Mouse (Mus musculus): ENCODE results near the gene Sik3. TPM values are rescaled to one million over a fixed set of nuclear protein-coding genes. Genes with fewer than 3 reads are reported as not detected.

The Sik3 gene
- polyA plus RNA-seq, 1 experiment from 2014 or later = 9.6 TPM

DNA sequence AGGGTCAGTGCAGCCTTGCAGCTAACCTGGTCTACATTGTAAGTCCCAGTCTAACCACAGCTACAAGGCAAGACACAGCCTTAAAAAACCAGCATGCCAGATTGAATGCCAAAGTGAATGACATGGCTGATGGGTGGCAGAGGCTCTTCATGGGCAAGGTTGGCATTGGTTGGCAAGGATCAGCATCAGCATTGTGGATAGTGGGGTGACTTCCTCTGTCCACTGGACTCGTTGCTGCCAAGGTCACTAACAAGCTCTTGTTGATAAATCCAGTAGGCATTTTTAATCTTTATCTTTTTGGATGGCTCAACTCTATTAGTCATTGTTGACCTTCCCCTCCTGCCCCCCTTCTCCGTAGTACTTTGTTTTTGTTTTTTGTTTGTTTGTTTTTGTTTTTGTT lies 187.0 kb downstream of the Sik3 start:
- no peak overlapping the region for H3K4me2 ChIP-seq (replicated peaks; ENCODE audit: low read depth, low read length)
- peaks cover 50% of the 10 kb centered on the region for H3K36me3 ChIP-seq (ENCODE audit: control insufficient read depth, insufficient read depth, low read length)
- H3K9me3 ChIP-seq (ENCODE audit: control insufficient read depth, low read depth, low read length) = no peaks in the 10 kb centered on the region
- H3K4me1 ChIP-seq (ENCODE audit: control insufficient read depth, insufficient read depth, low read length) = no peaks in the 10 kb centered on the region
- no peak overlapping the region for H3K27ac ChIP-seq (ENCODE audit: low read length)
- ATAC-seq (ENCODE audit: insufficient number of reproducible peaks, insufficient read depth, low FRiP score, low read depth) = no peak
- no peak overlapping the region for H3K9ac ChIP-seq (replicated peaks; ENCODE audit: low read depth, low read length)
- no peak overlapping the region for H3K4me3 ChIP-seq (ENCODE audit: low read depth, low read length)
- H3K27me3 ChIP-seq (ENCODE audit: control insufficient read depth, insufficient read depth, low read length) = no peaks in the 10 kb centered on the region
- WGBS = 89% methylated on average over 2 of the region's 2 CpGs

DNA sequence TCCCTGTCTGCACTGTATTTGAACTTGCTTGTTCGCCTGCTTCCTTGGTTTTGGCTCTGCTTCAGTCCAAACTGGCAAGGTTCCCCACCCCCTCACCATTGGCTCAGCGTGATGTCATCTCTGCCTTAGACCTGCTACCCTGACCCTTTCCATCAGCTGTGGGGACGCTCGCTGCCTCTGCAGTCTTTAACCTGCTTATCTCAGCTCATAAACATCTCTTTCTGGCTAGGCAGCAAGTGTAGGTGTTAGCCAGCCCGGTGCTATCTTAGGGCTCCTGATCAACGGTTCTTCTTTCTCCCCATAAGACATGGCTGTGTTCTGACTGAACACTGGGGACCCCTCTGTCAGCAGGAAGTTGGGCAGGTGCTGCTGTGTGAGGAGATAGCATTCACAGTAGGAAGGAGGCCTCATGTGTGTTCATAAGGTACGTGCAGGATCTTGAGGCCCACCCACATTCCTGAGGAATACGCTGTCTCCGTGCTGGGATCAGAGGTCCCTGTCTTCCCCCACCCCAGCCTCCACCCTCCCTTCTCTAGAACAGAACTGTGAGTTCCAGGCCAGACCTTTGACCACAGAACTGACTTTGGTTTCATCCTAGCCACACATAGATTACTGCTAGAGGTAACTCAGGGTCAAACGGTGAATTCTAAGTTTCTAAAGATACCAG lies 194.3 kb downstream of the Sik3 start:
- Histone ChIP-seq H3K36me3 (ENCODE audit: control insufficient read depth, insufficient read depth, low read length) (peaks cover 64% of the 10 kb centered on the region), H3K9ac (replicated peaks; ENCODE audit: low read depth, low read length) (no peak overlapping the region), H3K9me3 (ENCODE audit: control insufficient read depth, low read depth, low read length) (no peaks in the 10 kb centered on the region), H3K4me1 (ENCODE audit: control insufficient read depth, insufficient read depth, low read length) (no peaks in the 10 kb centered on the region), H3K4me3 (ENCODE audit: low read depth, low read length) (no peak overlapping the region), H3K27me3 (ENCODE audit: control insufficient read depth, insufficient read depth, low read length) (no peaks in the 10 kb centered on the region), H3K4me2 (replicated peaks; ENCODE audit: low read depth, low read length) (no peak overlapping the region), H3K27ac (ENCODE audit: low read length) (no peak overlapping the region)
- no peak; the same call in 1 of the 2 replicates for ATAC-seq (ENCODE audit: insufficient number of reproducible peaks, insufficient read depth, low FRiP score, low read depth)
- WGBS = 43% methylated on average over 10 of the region's 10 CpGs

DNA sequence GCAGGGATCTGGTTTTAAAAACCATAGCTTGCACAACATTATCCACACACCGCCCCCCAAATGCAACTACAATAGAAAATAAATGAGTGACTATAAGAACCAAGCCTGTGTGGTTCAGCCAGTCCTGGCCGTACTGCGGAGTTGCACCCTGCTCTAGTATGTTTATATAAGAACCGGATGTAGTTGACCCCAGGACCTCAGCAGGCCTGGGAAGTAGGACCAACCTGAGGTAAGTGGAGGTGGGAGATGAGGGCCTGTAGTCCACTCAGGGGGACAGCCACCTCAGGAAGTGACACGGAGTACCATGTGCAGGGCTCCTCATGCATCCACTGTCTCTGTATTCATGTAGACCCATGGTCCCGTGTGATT lies 194.9 kb downstream of the Sik3 start:
- H3K4me2 ChIP-seq (replicated peaks; ENCODE audit: low read depth, low read length) = no peak overlapping the region
- no peak overlapping the region for H3K9ac ChIP-seq (replicated peaks; ENCODE audit: low read depth, low read length)
- H3K4me1 ChIP-seq (ENCODE audit: control insufficient read depth, insufficient read depth, low read length) = no peaks in the 10 kb centered on the region
- H3K4me3 ChIP-seq (ENCODE audit: low read depth, low read length) = no peak overlapping the region
- no peak overlapping the region for H3K27ac ChIP-seq (ENCODE audit: low read length)
- peaks cover 66% of the 10 kb centered on the region for H3K36me3 ChIP-seq (ENCODE audit: control insufficient read depth, insufficient read depth, low read length)
- no peaks in the 10 kb centered on the region for H3K9me3 ChIP-seq (ENCODE audit: control insufficient read depth, low read depth, low read length)
- no peak for ATAC-seq (ENCODE audit: insufficient number of reproducible peaks, insufficient read depth, low FRiP score, low read depth)
- H3K27me3 ChIP-seq (ENCODE audit: control insufficient read depth, insufficient read depth, low read length) = no peaks in the 10 kb centered on the region
- WGBS = 44% methylated on average over 6 of the region's 6 CpGs

DNA sequence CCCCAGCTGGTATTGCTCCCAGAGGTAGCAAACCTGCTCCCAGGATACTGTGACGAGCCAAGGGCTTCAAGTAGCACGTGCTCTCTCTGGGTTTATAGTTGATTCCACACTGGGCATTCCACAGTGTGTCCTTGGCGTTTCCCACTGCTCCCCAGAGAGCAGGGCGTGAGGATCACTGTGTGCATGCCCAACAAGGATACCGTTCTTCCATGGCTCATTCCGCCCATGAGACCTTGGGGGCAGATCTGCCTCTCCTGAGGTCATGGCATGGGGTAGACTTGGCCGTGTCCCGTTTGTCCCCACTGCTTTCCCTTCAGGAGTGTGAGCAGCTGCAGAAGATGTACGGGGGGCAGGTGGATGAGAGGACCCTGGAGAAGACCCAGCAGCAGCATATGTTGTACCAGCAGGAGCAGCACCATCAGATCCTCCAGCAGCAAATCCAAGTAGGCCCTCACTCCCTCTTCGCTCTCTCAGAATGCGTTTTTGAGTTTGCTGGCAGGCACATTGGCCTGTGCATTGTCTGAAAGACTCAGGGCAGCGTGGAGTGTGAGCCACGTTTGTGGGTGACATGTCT lies 195.9 kb downstream of the Sik3 start:
- Histone ChIP-seq H3K36me3 (ENCODE audit: control insufficient read depth, insufficient read depth, low read length) (peaks cover 66% of the 10 kb centered on the region), H3K4me1 (ENCODE audit: control insufficient read depth, insufficient read depth, low read length) (no peaks in the 10 kb centered on the region), H3K27me3 (ENCODE audit: control insufficient read depth, insufficient read depth, low read length) (no peaks in the 10 kb centered on the region), H3K4me2 (replicated peaks; ENCODE audit: low read depth, low read length) (no peak overlapping the region), H3K27ac (ENCODE audit: low read length) (no peak overlapping the region), H3K4me3 (ENCODE audit: low read depth, low read length) (no peak overlapping the region), H3K9me3 (ENCODE audit: control insufficient read depth, low read depth, low read length) (no peaks in the 10 kb centered on the region), H3K9ac (replicated peaks; ENCODE audit: low read depth, low read length) (no peak overlapping the region)
- WGBS = 86% methylated on average over 13 of the region's 13 CpGs
- no peak for ATAC-seq (ENCODE audit: insufficient number of reproducible peaks, insufficient read depth, low FRiP score, low read depth)

DNA sequence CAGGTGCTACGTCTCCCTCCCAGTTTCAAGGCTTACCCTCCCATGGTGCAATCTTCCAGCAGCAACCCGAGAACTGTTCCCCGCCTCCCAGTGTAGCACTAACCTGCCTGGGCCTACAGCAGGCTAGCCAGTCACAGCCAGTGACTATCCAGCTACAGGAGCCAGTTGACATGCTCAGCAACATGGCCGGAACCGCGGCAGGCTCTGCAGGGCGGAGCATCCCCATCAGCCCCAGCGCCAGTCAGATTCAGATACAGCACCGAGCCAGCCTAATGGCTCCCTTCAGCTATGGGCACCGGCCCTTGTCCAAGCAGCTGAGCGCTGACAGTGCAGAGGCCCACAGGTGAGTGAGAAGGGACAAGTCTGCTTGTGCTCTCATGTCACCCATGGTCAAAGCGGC lies 197.9 kb downstream of the Sik3 start:
- H3K4me3 ChIP-seq (ENCODE audit: low read depth, low read length) = no peak overlapping the region
- peaks cover 54% of the 10 kb centered on the region for H3K36me3 ChIP-seq (ENCODE audit: control insufficient read depth, insufficient read depth, low read length)
- ATAC-seq (ENCODE audit: insufficient number of reproducible peaks, insufficient read depth, low FRiP score, low read depth) = no peak
- no peak overlapping the region for H3K4me2 ChIP-seq (replicated peaks; ENCODE audit: low read depth, low read length)
- 93% methylated on average over 12 of the region's 12 CpGs for WGBS
- no peaks in the 10 kb centered on the region for H3K27me3 ChIP-seq (ENCODE audit: control insufficient read depth, insufficient read depth, low read length)
- H3K9me3 ChIP-seq (ENCODE audit: control insufficient read depth, low read depth, low read length) = no peaks in the 10 kb centered on the region
- no peak overlapping the region for H3K9ac ChIP-seq (replicated peaks; ENCODE audit: low read depth, low read length)
- H3K27ac ChIP-seq (ENCODE audit: low read length) = no peak overlapping the region
- no peaks in the 10 kb centered on the region for H3K4me1 ChIP-seq (ENCODE audit: control insufficient read depth, insufficient read depth, low read length)

DNA sequence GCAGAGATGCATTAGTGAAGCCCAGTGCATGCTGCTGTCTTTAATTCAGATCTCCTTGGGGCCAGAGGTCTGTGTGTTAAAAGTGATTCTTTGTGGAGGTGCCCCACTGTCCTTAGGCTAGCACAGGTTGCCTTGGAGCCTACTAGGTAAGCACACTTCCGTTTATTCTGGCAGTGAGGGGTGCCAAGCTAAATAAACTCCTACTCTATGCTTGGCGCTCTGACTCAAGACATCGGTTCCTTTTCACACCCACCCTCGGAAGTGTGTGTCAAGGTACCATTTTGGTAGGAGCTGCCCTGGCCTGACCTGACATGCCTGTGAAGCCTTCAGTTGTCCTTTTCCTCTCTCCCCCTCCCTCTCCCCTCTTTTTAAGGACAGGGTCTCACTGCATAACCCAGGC lies 201.7 kb downstream of the Sik3 start:
- Histone ChIP-seq H3K27ac (ENCODE audit: low read length) (no peak overlapping the region), H3K36me3 (ENCODE audit: control insufficient read depth, insufficient read depth, low read length) (peaks cover 33% of the 10 kb centered on the region), H3K4me2 (replicated peaks; ENCODE audit: low read depth, low read length) (no peak overlapping the region), H3K4me3 (ENCODE audit: low read depth, low read length) (no peak overlapping the region), H3K9me3 (ENCODE audit: control insufficient read depth, low read depth, low read length) (no peaks in the 10 kb centered on the region), H3K4me1 (ENCODE audit: control insufficient read depth, insufficient read depth, low read length) (no peaks in the 10 kb centered on the region), H3K9ac (replicated peaks; ENCODE audit: low read depth, low read length) (no peak overlapping the region), H3K27me3 (ENCODE audit: control insufficient read depth, insufficient read depth, low read length) (no peaks in the 10 kb centered on the region)
- WGBS = 86% methylated on average over 4 of the region's 4 CpGs
- ATAC-seq (ENCODE audit: insufficient number of reproducible peaks, insufficient read depth, low FRiP score, low read depth) = no peak

DNA sequence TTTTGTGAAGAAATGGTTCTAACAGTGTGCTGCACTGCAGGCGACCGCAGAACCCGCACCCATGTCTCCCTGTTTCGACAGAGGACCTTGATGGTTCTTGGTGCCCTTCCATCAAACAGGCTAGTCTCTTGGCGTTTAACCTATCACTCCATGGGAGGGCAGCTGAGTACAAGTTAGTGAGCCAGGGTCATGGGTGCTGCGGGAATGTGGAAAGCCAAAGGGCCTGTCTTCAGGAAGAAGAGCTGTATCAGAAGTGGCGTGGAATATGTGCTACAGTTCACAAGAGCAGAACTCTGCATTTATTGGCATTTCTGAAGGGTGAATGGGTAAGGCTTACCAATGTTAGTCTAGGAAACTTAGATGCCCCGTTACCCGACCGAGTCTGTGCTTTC lies 202.3 kb downstream of the Sik3 start:
- Histone ChIP-seq H3K27me3 (ENCODE audit: control insufficient read depth, insufficient read depth, low read length) (no peaks in the 10 kb centered on the region), H3K9me3 (ENCODE audit: control insufficient read depth, low read depth, low read length) (no peaks in the 10 kb centered on the region), H3K4me1 (ENCODE audit: control insufficient read depth, insufficient read depth, low read length) (no peaks in the 10 kb centered on the region), H3K36me3 (ENCODE audit: control insufficient read depth, insufficient read depth, low read length) (peaks cover 35% of the 10 kb centered on the region), H3K4me3 (ENCODE audit: low read depth, low read length) (no peak overlapping the region), H3K27ac (ENCODE audit: low read length) (no peak overlapping the region), H3K4me2 (replicated peaks; ENCODE audit: low read depth, low read length) (no peak overlapping the region), H3K9ac (replicated peaks; ENCODE audit: low read depth, low read length) (no peak overlapping the region)
- WGBS = 89% methylated on average over 10 of the region's 10 CpGs
- no peak for ATAC-seq (ENCODE audit: insufficient number of reproducible peaks, insufficient read depth, low FRiP score, low read depth)

DNA sequence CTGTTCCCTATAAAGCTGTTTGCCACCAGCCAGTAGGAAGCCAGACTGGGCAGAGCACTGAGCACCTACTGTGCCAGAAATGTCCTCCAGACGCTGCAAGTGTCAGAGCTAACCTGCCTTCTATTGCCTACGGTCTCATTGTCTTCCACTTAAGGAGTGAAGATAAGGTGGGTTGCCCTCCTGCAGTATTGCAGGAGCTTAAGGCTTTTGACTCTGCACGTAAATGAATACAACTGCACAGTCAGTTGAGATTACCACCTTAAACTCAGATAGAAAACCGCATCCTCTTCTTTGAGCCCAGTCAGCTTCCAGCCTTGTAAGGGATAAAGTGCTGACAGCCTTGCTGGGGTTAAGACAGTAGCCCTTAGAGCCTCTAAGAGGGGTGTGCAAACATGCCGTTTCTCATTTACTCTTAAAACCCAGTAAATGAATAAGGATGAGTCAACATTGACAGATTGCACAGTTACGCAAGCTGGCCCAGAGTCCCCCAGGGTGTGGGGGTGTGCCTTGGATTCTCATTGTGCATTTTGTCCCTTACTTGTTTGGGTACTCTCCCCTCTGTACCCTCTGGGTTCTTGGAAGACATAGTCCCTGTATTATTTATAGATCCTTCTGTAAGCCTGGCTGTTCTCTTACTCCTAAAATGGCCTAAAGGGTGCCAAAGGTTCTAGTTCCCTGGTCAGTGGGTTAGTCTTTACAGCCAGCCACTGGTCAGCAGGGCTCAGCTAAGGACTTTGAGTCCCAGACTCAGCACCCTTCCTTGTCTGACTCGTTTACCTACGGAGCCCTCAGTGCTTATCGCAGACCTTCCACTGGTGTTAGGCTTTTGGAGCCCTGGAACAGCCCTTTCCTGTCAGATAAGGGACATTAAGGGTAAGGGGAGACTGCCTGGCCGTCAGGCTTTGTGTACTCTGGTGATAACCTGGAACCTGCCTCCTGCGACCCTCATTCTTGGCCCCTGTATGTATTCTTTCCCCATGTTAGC lies 203.0 kb downstream of the Sik3 start:
- Histone ChIP-seq H3K9me3 (ENCODE audit: control insufficient read depth, low read depth, low read length) (no peaks in the 10 kb centered on the region), H3K36me3 (ENCODE audit: control insufficient read depth, insufficient read depth, low read length) (peaks cover 28% of the 10 kb centered on the region), H3K27me3 (ENCODE audit: control insufficient read depth, insufficient read depth, low read length) (no peaks in the 10 kb centered on the region), H3K27ac (ENCODE audit: low read length) (no peak overlapping the region), H3K4me2 (replicated peaks; ENCODE audit: low read depth, low read length) (no peak overlapping the region), H3K4me3 (ENCODE audit: low read depth, low read length) (no peak overlapping the region), H3K4me1 (ENCODE audit: control insufficient read depth, insufficient read depth, low read length) (no peaks in the 10 kb centered on the region), H3K9ac (replicated peaks; ENCODE audit: low read depth, low read length) (no peak overlapping the region)
- 52% methylated on average over 11 of the region's 11 CpGs for WGBS
- ATAC-seq (ENCODE audit: insufficient number of reproducible peaks, insufficient read depth, low FRiP score, low read depth) = no peak

Data from stomach, embryonic 14.5 days (tissue).